Mouse (Mus musculus): Measurements from ENCODE around the gene Gm11213. TPM values are rescaled to one million over a fixed set of nuclear protein-coding genes. Genes with fewer than 3 reads are reported as not detected.

Gene Gm11213
- polyA plus RNA-seq, 1 experiment: not detected

- Histone ChIP-seq H3K4me1 (ENCODE audit: control insufficient read depth, insufficient read depth, insufficient read length, low read length) (peaks cover 15% of the 10 kb centered on the region), H3K27ac (replicated peaks; ENCODE audit: low read depth, low read length) (peak overlapping the region; percentile 67), H3K4me3 (ENCODE audit: insufficient read depth, low read depth, low read length) (peak overlapping the region; percentile 95)
Observed at GRCm38 (mm10) chr4:63560079-63560478, 45.0 kb downstream of the Gm11213 start.

GRCm38 (mm10) chr4:63559127-63559697 is 45.8 kb downstream of the Gm11213 start:
- Histone ChIP-seq H3K4me1 (ENCODE audit: control insufficient read depth, insufficient read depth, insufficient read length, low read length) (peaks cover 15% of the 10 kb centered on the region), H3K27ac (replicated peaks; ENCODE audit: low read depth, low read length) (peak overlapping the region; percentile 84), H3K4me3 (ENCODE audit: insufficient read depth, low read depth, low read length) (peak overlapping the region; percentile 95)

- H3K27ac ChIP-seq (replicated peaks; ENCODE audit: low read depth, low read length): peak within 1 kb of the TSS; percentile 84
- H3K4me3 ChIP-seq (ENCODE audit: insufficient read depth, low read depth, low read length): peak within 1 kb of the TSS; percentile 95
- peaks cover 15% of the 10 kb centered on the region for H3K4me1 ChIP-seq (ENCODE audit: control insufficient read depth, insufficient read depth, insufficient read length, low read length)
Observed at GRCm38 (mm10) chr4:63558407-63559081, 46.5 kb downstream of the Gm11213 start, which contains the start of gene Tmem268. Gene Tmem268 (plus strand): TSS chr4:63558781.

GRCm38 (mm10) chr4:63557124-63558059 is 47.7 kb downstream of the Gm11213 start:
- Histone ChIP-seq H3K4me3 (ENCODE audit: insufficient read depth, low read depth, low read length) (no peak overlapping the region; the same call in 1 of the 2 replicates), H3K4me1 (ENCODE audit: control insufficient read depth, insufficient read depth, insufficient read length, low read length) (peaks cover 15% of the 10 kb centered on the region), H3K27ac (replicated peaks; ENCODE audit: low read depth, low read length) (peak overlapping the region; percentile 84)

DNA sequence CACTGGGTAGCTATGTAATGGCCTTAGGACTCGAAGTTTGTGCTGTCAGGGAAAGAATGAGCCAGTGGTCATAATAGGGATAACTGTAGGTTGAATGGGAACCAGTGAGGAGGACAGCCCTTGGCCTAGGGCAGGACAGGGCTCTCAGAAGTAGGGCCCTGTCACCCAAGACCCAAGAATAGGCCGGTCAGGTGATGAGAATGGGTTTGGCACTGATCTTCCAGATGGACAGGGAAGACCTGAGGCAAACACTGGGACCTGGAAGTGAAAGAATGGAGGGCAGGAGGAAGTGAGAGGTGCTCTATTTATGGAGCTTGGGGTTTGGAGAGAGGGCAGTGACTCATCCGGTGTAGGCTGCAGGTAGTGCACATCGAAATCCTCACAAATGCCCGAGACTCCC is 48.4 kb downstream of the Gm11213 start:
- H3K27ac ChIP-seq (replicated peaks; ENCODE audit: low read depth, low read length): no peak overlapping the region
- H3K4me1 ChIP-seq (ENCODE audit: control insufficient read depth, insufficient read depth, insufficient read length, low read length): peaks cover 15% of the 10 kb centered on the region
- H3K4me3 ChIP-seq (ENCODE audit: insufficient read depth, low read depth, low read length): no peak overlapping the region

- H3K4me3 ChIP-seq (ENCODE audit: insufficient read depth, low read depth, low read length): no peak overlapping the region
- peaks cover 10% of the 10 kb centered on the region for H3K4me1 ChIP-seq (ENCODE audit: control insufficient read depth, insufficient read depth, insufficient read length, low read length)
- H3K27ac ChIP-seq (replicated peaks; ENCODE audit: low read depth, low read length): no peak overlapping the region
Observed at GRCm38 (mm10) chr4:63555111-63555510, 50.0 kb downstream of the Gm11213 start.

- H3K4me3 ChIP-seq (ENCODE audit: insufficient read depth, low read depth, low read length): no peak overlapping the region
- H3K4me1 ChIP-seq (ENCODE audit: control insufficient read depth, insufficient read depth, insufficient read length, low read length): peaks cover 8% of the 10 kb centered on the region
- no peak overlapping the region for H3K27ac ChIP-seq (replicated peaks; ENCODE audit: low read depth, low read length)
Observed at GRCm38 (mm10) chr4:63554616-63555015, 50.4 kb downstream of the Gm11213 start.

GRCm38 (mm10) chr4:63553789-63554576 is 51.1 kb downstream of the Gm11213 start:
- Histone ChIP-seq H3K27ac (replicated peaks; ENCODE audit: low read depth, low read length) (no peak overlapping the region), H3K4me1 (ENCODE audit: control insufficient read depth, insufficient read depth, insufficient read length, low read length) (peaks cover 2% of the 10 kb centered on the region; the same call in 1 of the 2 replicates)

DNA sequence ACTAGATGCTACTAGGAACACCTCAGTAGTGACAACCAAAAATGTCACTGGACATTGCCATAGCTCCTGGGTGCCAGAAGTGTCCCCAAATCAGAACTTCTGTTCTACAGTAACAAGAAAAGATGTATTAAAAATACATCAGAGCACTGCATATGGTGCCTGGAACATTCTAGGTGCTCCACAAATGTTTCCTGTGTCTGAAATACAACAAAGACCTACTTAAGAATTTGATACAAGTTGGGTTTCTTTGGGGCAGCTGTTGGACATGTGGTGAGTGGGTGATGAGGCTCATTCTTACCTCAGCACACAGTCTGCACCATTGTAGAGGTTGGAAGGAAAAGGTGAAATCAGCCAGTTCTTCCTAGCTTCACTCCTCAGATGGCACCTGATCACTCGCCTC is 52.2 kb downstream of the Gm11213 start:
- Histone ChIP-seq H3K4me3 (ENCODE audit: insufficient read depth, low read depth, low read length) (no peak overlapping the region), H3K4me1 (ENCODE audit: control insufficient read depth, insufficient read depth, insufficient read length, low read length) (peaks cover 2% of the 10 kb centered on the region; the same call in 1 of the 2 replicates), H3K27ac (replicated peaks; ENCODE audit: low read depth, low read length) (no peak overlapping the region)

More at GRCm38 (mm10) chr4:63553789-63554576, 51.1 kb downstream of the Gm11213 start:
- H3K4me3 ChIP-seq (ENCODE audit: insufficient read depth, low read depth, low read length): no peak overlapping the region

DNA sequence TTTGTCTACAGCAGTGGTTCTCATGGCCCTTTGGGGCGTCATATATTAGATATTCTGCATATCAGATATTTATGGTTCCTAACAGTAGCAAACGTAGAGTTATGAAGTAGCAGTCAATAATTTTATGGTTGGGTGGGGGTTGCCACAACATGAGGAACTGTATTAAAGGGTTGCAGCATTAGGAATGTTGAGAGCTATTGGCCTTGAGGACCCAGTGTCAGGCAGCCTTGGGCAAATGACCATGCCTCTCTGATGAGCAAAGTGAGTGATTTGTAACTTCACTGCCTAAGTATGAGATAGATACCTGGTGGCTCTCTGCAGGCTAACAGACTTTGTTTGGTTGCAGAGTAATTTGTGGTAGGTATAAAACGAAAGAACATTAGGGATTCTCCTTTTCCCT is 54.2 kb downstream of the Gm11213 start:
- Histone ChIP-seq H3K27ac (replicated peaks; ENCODE audit: low read depth, low read length) (no peak overlapping the region), H3K4me3 (ENCODE audit: insufficient read depth, low read depth, low read length) (no peak overlapping the region), H3K4me1 (ENCODE audit: control insufficient read depth, insufficient read depth, insufficient read length, low read length) (peaks cover 8% of the 10 kb centered on the region; the same call in 1 of the 2 replicates)

GRCm38 (mm10) chr4:63548491-63548890 is 56.6 kb downstream of the Gm11213 start:
- no peak overlapping the region for H3K27ac ChIP-seq (replicated peaks; ENCODE audit: low read depth, low read length)
- H3K4me1 ChIP-seq (ENCODE audit: control insufficient read depth, insufficient read depth, insufficient read length, low read length): peaks cover 15% of the 10 kb centered on the region; the same call in 1 of the 2 replicates
- H3K4me3 ChIP-seq (ENCODE audit: insufficient read depth, low read depth, low read length): no peak overlapping the region

DNA sequence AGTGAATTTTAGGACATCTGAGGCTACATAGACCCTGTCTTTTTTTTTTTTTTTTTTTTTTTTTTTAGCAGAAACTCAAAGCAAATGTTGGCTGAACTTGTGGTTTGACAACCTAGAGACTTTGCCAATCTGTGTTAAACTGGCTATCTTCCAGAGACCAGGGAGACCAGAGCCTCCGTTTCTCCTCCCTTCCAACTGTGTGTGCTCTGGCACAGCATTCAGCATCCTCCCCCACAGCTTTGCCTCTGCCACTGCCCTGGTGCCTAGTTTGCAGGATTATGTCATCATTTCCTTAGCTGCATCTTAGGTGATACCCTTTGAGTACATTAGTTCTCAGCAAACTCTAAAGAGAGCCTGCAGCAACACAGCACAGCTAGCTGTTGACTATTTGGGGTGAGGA is 57.3 kb downstream of the Gm11213 start:
- peaks cover 15% of the 10 kb centered on the region; the same call in 1 of the 2 replicates for H3K4me1 ChIP-seq (ENCODE audit: control insufficient read depth, insufficient read depth, insufficient read length, low read length)
- H3K27ac ChIP-seq (replicated peaks; ENCODE audit: low read depth, low read length): no peak overlapping the region
- no peak overlapping the region for H3K4me3 ChIP-seq (ENCODE audit: insufficient read depth, low read depth, low read length)

Data from brown adipose tissue, adult 24 weeks (tissue).